Mouse (Mus musculus) right cerebral cortex, postnatal 14 days (tissue): ENCODE measurements around the gene Ndp.

Experiments
- DNase-seq: peaks from one replicate; pipeline ENCODE4 v3.0.0; 2022

The Ndp gene

DNA sequence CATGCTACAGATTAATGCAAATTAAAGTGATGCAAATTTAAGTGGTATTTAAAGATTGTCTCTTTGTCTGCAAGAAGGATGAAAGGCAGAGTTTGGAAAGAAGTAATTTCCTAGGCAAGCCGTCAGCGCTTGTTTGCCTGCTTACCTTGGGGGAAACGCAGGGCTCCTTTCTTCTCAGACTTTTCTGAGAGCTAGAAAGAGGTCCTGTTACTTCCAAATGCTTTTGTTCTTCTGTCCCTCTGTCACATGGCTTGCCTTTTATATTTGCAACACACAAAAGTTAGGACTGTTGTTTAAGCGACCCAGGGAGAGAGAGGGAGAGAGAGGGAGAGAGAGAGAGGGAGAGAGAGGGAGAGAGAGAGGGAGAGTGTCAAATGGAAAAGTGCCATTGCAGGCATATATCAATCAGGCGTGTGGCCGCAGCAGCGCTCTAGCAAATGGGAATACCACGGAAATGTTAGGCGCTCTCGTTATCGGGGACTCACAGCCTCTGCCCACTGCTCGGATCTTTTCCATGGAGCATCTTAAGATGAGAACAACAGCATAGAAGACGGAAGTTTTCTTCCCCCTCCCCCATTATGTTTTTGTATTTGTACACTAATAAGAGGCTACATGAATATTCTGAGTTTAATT, at the start of gene Ndp:
TSS of gene Ndp (minus strand) at position 534 of the 633 bp plus-strand sequence.
- DNase-seq = no peak

DNA sequence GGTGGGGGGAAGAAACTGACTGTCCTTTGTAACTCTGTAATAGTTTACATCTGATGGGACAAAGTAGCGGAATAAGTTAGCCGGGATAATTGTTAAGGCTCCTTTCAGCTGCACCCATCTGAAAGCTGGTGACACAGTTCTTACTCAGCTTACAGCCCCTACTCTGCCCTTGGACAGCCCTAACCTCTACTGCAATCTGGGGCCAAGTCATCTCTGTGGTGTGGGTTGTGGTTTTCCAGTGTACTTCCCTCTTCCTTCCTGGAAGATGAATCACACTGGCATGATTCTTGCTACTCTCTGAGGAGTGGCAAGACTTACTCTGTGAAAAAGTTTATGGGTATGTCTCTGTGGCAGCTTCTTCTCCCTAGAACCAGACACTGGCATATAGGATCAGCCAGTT, 43.2 kb upstream of the Ndp start:
- DNase-seq = no peak

DNA sequence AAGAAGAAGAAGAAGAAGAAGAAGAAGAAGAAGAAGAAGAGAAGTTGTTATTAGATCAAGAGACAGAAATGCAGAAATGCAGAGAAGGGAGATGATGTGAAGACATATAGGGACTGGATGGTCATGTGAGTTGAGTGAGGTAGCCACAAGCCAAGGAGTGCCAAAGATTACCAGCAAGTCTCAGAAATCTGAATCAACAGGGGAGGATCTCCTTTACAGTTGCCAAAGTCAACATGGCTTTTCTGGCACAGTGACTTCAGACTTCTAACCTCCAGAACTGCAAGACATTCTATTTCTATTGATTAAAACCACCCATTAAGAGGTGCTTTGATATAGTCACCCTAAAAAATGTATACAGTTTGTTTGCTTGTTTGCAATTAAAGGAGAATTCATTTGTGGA, 6.4 kb upstream of the Ndp start:
- no peak for DNase-seq

DNA sequence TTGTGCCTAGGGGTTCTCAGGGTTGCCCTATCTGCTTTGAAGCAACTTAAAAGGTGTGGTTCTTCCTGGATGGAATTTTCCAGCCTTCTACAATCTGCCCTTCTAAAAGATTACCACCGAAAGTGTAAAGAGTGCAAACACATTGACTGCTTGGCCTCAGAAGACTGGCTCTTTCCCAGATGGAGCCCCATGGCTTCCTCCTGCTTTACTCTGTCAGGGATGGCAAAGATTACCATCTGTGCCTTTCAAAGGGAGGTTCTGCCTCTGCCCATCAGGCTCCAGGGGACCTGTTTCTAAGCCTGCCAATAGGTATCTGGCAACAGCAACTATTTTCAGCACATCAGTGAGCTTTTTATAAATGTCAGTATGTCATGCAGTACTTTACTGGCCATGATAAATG, 1.5 kb upstream of the Ndp start:
- no peak for DNase-seq

DNA sequence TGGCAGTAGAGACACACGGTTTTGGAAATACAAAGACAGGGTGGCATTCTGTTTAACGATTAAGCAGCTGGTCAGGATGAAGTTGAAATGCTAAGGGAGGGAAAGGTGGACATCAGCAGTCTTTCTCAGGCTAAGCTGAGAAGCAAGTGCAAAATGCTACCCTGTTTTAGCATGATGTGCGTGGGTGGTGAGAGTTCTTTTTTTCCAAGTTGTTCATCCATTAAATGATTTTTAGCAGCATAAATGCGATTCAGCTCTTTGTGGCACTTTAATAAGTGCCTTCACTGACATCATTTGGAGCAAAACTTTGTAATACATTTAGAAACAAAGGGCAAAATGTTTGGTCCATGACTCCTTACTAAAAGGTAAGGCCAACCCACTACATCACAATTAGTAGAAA, 337 bp upstream of the Ndp start:
- no peak for DNase-seq

DNA sequence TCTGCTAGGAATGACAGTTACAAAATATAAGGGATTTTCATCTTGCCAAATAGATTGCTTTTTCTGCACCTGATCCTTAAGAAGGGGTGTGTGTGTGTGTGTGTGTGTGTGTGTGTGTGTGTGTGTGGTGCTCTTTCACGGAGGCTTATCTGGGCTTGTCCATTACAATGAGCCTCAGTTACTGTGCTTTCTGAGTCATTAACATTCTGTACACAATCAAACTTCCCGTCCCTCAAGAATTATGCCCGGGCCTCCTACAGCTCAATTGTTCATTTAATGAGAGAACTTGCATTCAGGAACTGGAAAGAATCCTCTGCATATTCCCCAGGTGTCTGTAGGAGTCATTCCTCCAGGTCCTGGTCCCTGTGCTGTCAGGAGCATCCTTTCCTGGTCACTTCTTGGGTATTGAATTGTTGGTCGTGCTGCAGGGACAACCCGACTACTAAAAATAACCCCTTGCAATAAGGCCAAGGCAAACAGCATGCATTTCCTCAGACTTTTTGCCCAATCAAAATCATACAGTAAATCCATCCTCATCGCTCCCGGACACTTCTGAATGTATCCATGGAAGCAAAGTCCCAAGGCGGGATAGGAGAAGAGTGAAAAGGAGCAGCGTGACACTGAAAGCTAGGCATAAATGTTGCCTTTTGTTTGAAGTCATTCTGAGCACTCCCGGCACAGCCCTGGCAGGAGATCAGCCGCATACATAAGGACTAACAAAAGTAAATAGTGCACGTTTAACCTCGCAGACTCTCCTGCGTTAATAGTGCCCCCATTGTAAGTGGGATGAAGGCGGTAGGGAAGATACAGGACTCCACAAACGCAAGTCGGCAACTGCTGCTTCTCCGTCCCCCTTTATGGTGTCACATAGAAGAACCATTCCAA, 1.1 kb downstream of the Ndp start:
- DNase-seq = no peak

DNA sequence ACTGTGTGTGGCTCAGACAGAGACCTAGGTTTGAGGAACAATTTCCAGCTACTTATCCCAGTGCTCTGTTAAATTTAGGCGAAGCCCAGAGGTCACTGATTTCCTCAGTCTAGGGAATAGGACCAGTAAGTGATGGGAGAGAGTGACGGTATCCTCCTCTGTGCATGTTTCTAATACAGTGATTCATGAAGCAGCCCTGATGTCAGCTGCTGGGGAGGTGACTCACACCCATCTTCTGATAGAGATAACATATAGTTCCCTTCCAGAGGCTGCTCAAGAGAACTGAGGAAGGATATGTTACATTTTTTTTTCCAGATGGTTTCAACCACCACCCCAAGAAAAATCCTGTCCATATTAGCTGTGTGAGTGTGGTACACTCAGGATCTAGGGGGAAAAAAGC, 2.9 kb downstream of the Ndp start:
- DNase-seq = no peak

DNA sequence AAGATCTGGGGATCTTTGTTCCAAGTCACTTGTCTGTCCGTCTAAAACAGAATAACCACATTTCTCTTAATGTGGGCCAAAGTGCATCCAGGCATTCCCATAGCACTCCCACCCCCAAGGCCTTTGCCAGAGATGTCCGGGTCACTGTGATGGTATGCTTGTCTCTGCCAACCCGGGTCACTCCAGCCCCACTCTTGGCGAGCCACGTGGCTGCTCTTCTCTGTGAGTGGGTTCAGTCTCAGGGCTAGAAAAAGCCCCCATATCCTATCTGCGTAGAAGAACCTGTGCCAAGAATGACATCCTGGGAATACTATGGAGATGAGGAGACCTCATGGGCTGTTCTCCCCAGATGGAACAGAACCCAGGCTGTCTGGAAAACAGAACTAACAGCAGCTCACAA, 4.0 kb downstream of the Ndp start:
- DNase-seq = no peak

DNA sequence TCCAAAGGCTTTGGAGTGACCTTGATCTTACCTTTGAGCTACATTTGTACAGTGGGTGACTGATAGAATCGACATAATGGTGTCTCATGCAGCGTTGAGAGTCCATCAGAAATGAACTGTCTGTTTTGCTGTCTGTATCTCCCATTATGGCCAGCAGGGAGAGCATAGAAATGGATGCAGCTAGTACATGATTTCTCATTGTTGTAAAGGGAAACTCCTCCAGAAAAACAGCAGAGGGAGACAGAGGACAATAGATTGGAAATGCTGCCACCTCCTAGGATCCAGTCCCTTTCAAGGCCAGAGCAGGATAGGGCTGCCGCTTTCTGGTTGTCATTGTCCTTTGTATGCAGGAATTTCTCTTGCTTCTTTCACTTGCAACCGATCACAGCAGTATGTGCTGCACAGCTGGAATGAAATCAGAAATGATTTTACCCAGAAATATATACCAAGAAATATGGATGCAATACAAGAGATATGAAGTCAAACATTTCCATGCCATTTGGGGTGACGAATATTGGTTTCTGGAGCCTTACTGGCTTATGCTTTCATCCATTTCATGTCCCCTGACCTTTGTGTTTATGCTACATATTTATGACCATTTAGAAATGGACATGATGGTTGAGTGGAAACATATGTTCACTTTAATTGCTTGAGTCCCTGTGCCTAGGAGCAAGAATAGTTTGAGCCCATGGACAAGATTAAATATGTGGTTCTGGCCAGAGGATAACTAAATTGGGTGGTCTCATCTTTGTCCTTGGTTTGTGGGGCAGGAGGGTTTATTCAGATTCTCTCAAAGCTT, 17.0 kb downstream of the Ndp start:
- DNase-seq = no peak

DNA sequence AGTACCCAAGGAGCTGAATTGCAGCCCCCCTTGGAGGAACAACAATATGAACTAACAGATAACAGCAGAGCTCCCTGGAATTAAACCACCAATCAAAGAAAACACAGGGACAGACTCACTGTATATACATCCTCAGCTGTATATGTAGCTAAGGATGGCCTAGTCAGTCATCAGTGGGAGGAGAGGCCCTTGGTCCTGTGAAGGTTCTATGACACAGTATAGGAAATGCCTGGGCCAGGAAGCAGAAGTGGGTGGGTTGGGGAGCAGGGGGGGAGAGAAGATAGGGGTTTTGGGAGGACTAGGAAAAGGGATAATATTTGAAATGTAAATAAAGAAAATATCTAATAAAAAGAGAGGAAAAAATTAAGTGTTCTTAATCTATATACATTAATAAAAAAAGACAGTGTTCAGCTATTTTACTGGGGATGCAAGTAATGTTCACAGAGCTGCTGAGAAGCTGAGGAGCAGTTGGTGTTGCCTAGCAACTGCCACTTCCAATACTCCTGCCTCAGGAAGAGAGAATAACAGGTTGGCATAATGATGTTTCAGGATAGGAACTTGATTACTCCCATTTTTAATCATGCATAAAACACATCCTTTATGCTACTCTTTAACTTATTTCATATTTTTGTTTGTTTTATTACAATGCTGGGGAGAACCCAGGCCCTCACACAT, 43.8 kb downstream of the Ndp start:
- no peak for DNase-seq

DNA sequence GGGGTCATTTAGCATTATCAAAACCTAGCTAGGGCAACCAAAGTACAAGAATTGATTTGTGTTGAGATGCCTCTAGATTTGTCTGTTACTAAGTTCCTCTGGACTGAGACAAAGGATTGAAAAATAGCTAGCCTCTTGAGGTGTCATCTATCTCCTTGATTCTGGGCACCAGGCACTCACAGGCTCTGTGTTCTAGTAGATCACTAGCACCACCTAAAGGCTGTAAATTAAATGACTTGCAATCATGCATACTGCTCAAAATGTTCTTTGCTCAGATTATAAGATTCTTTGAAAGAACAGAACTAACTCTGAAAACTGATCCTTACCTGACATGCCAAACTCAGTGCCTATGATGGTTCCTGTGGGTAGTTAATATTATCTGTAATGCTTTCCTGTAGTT, 51.3 kb downstream of the Ndp start:
- DNase-seq = no peak

DNA sequence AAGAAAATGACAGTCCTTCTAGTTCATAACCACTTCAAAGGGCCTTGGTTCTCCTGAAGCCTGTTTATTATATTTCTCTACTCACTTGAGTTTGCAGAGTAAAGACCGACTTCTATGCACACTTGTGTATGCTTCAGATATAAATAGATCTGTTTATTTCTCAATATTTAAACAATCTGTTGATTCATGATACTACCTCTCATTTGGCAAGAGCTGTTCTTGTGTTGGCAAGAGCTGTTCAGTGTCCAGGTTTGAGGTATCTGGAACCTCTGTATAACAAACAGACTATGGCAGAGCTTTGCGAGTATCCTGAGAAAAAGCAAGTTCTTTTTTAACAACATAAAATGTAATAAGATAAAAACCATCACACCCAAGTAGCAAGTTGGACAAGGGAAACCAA, 65.5 kb downstream of the Ndp start:
- DNase-seq = no peak

DNA sequence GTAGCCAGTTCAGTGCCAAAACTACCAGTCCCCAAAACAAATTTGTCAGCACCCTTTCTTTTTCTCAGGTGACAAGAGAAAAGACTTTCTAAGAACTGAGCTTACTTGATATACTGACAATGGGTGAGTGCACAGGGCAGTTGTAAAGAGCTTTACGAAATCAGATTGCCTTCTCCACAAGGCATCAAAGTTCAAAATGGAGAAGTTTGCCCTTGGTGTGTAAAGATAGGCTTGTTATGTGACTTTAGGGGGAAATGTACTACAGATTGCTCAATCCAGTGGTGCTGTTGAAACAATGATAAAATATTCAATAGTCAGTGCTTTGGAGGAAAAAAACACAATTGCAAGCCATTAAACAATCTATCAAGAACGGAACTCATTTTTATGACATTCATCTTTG, 70.1 kb downstream of the Ndp start:
- no peak for DNase-seq

DNA sequence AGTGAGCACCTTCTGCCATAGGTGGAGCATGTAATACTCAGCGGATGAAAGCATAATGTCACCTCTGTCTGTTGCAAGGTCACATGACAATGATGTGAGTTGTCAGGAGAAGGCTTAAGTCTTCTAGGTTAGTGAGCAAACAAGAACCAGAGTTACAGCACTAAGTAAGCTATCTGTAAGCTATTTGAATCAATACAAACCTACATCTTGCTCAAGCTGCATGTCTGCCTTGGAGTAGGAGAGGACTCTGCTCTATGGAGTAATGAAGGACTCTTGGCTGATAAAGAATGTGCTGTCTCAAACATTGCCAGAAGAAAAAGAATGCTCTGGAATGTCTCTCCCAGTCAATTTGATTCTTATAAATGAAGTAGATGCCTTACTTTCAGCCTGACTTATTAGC, 74.3 kb downstream of the Ndp start:
- DNase-seq = no peak

DNA sequence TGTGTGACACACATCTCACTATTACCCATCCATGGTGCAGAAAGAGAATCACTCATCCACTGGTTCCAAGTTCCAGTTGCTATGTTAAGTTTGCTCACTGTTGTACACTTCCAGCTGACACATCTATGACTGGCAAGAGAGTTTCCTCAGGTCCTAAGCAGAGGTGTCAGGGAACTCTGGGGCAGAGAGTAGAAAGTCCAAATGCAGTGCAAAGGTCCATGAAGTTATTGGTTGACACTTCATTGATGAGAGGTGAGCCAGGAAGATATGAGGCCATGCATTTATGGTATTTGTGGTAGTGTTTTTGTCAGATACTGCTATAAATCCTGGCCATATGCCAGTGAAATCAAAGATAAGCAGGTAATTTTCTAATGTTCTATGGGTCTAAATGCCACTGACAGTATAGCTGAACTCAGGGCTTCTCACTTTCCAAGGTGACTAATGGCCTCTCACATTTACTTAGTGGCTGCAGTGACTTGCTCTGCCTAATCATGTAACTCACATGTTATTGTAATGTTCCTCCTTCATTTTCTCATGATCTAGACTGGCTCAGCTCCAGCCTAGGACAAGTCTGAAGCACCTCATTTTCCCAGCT, 75.0 kb downstream of the Ndp start:
- DNase-seq = no peak
